Mouse (Mus musculus): ENCODE data around the gene Gak.

DNA sequence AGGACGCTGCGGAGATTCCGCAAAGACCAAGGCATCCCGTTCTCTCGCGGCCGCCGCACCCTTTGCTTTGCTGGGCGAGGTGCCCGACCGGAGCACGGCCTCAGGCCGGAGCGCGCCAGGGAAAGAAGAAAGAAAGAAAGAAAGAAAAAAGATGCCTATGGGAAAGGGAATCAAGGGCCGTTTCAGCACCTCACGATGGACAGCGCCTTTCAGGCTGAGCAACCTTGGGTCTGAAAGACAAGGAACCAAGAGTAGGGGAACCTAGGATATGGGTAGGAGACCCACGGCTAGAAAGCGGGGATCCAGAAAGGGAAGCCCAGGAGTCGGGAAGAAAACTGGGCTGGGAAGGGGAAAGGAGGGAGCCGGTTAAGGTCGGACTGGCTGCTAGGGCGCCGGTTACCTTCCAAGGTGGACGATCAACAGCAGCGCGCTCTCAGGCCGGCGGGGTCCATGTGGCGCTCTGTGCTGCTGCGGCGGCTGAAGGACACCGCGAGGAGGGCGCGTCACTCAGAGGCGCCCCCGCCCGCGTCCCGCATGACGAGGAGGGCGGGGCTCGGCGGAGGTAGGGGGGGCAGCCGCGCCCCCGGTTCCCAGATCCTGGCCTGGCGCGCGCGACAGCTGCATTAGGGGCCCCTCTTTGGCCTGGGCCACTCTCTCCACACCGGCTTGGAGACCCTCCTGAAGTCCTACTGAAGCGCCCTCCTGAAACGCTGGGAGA, 79.9 kb downstream of the Gak start, which contains the start of gene Cplx1:
- TF ChIP-seq POLR2A (IDR thresholded peaks at IDR 0.05; ENCODE audit: low read depth, low read length) (no peak), USF1 (IDR thresholded peaks at IDR 0.05; ENCODE audit: low read depth, low read length) (no peak), GABPA (IDR thresholded peaks at IDR 0.05; ENCODE audit: insufficient replicate concordance, low read depth, low read length) (no peak), ELF1 (IDR thresholded peaks at IDR 0.05; ENCODE audit: low read depth, low read length) (no peak), ZMIZ1 (IDR thresholded peaks at IDR 0.05; ENCODE audit: low read depth, low read length) (no peak), CTCF (conservative IDR thresholded peaks at IDR 0.05 in 1 of 2, IDR thresholded peaks at IDR 0.05 in 1 of 2; ENCODE audit: low read depth in 2 of 2, low read length in 2 of 2) (no peak), USF2 (conservative IDR thresholded peaks at IDR 0.05; ENCODE audit: low read depth, low read length) (no peak), E2F4 (IDR thresholded peaks at IDR 0.05; ENCODE audit: insufficient replicate concordance, low read depth, low read length) (no peak), ZC3H11A (IDR thresholded peaks at IDR 0.05; ENCODE audit: low read depth, low read length) (no peak)

All from CH12.LX (cell line).